ENCODE assay signal across 1 mouse cellular context in the genomic region with DNA sequence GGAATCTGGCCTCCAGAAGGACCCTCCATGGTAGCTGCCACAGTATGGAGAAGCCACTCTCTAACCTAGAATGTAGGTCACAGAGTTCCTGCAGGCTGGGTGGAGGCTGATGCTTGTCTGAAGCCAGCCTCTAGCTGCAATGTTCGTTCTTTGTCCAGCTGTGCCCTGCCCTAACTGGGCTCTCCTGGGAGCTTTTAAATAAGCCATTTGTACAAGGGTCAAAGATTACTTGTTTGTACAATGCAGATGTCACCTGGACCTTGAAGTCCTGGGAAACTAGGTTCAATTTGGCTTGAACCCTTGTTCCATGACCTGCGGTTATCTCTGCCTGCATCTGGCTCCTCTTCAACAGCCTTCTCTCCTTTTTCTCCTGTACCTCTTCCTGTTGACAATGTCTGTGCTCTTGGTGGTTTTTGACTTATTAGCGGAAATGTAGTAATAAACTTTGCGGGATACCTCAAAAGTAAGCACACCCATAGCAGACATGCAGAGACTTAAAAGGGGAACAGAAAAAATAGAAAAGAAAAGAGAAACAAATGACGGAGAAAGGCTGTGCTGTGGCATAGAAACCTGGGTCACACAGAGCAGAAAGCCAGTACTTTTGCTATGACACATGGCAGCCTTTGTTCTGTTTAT.
TF ChIP-seq lines count a peak whose summit lies in the region.

No protein-coding gene starts in this region.

TF ChIP-seq in CH12.LX, 34 proteins besides CTCF, POLR2A, EP300 and RAD21 (continued from another document):
- TF ChIP-seq ZMIZ1 (IDR thresholded peaks at IDR 0.05; ENCODE audit: low read depth, low read length) (no peak), SIN3A (IDR thresholded peaks at IDR 0.05; ENCODE audit: low read length) (peak; percentile 75; the same call in 1 of the 2 replicates), TBP (conservative IDR thresholded peaks at IDR 0.05; ENCODE audit: low read depth, low read length) (no peak), HCFC1 (IDR thresholded peaks at IDR 0.05; ENCODE audit: low read depth, low read length) (peak; percentile 12; the same call in 1 of the 2 replicates), RCOR1 (conservative IDR thresholded peaks at IDR 0.05; ENCODE audit: low read depth, low read length) (peak; percentile 85), IRF4 (IDR thresholded peaks at IDR 0.05; ENCODE audit: low read depth, low read length) (peak; percentile 91), JUND (conservative IDR thresholded peaks at IDR 0.05; ENCODE audit: low read depth, low read length) (peak; percentile 68), ELF1 (IDR thresholded peaks at IDR 0.05; ENCODE audit: low read depth, low read length) (peak; percentile 30; the same call in 1 of the 2 replicates), MEF2A (IDR thresholded peaks at IDR 0.05; ENCODE audit: borderline replicate concordance, low read depth, low read length) (peak; percentile 87), UBTF (IDR thresholded peaks at IDR 0.05; ENCODE audit: low read depth, low read length) (no peak), ZKSCAN1 (IDR thresholded peaks at IDR 0.05; ENCODE audit: borderline replicate concordance, low read depth, low read length) (no peak), NRF1 (IDR thresholded peaks at IDR 0.05; ENCODE audit: low read depth, low read length) (no peak), ETS1 (conservative IDR thresholded peaks at IDR 0.05; ENCODE audit: low read depth, low read length) (peak; percentile 93), NELFE (IDR thresholded peaks at IDR 0.05; ENCODE audit: low read depth, low read length) (no peak), CHD1 (IDR thresholded peaks at IDR 0.05; ENCODE audit: low read depth, low read length) (no peak), ZNF384 (IDR thresholded peaks at IDR 0.05; ENCODE audit: low read depth, low read length) (peak; percentile 71), TCF12 (IDR thresholded peaks at IDR 0.05; ENCODE audit: low read depth, low read length) (peak; percentile 83; the same call in 1 of the 2 replicates)
